9 mouse cellular contexts compared by ENCODE assay signal in the genomic region with DNA sequence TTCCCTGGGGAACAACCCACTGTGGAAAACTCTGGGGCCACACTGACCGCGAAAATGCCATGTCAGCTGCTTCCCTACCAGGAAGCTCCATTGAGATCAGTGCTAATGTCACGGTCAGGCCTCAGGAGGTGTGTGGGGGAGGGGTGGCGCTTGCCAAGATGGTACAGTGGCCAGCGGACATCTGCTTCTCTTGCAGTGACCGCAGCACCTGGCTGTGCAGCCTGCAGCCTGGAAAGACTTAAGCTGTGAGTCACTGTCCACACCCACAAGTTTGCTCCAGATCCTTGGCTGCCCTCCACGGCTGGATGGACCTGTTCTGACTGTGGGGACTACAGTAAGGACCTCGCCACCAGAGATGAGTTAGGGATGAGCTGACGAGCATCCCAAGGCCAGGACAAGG.
DNase-seq lines count a peak whose midpoint lies in the region; ATAC-seq lines count a peak whose summit lies in the region.
"Had no signal": no experiment of that assay in that cellular context is flagged by ENCODE, and none has a peak within 500 bp of the region (broad histone marks: within the 10 kb centered on the region; RNA-seq: fewer than 3 reads in every experiment).

No protein-coding gene starts in this region.

- intact Hi-C loops in heart, postnatal 10 days (cut with DNase I): no loop called here

- no peaks in the 10 kb centered on the region for H3K27me3 ChIP-seq in midbrain, embryonic 10.5 days (ENCODE audit: low read depth, poor library complexity, severe bottlenecking)
- no peaks in the 10 kb centered on the region for H3K27me3 ChIP-seq in midbrain, embryonic 15.5 days (replicated peaks)
- H3K27me3 ChIP-seq in liver, embryonic 11.5 days (replicated peaks; ENCODE audit: control insufficient read depth, insufficient read depth, low read length): no peaks in the 10 kb centered on the region
- H3K27me3 ChIP-seq: heart, embryonic 15.5 days had no signal

- H3K9me3 ChIP-seq in midbrain, embryonic 10.5 days (replicated peaks): 0 out of 2 replicates have a peak, but pooled peaks cover 3% of the 10 kb centered on the region
- H3K9me3 ChIP-seq in midbrain, embryonic 15.5 days: no peaks in the 10 kb centered on the region
- H3K9me3 ChIP-seq in liver, embryonic 11.5 days (ENCODE audit: control insufficient read depth, low read length): no peaks in the 10 kb centered on the region
- H3K9me3 ChIP-seq: heart, embryonic 15.5 days had no signal

- H3K36me3 ChIP-seq in midbrain, embryonic 10.5 days: no peaks in the 10 kb centered on the region
- H3K36me3 ChIP-seq in midbrain, embryonic 15.5 days (replicated peaks): no peaks in the 10 kb centered on the region
- H3K36me3 ChIP-seq in liver, embryonic 11.5 days (ENCODE audit: control insufficient read depth, insufficient read depth, low read length): no peaks in the 10 kb centered on the region
- H3K36me3 ChIP-seq: heart, embryonic 15.5 days had no signal

- peak; percentile 57 for DNase-seq in midbrain, embryonic 10.5 days (ENCODE audit: low spot score)
- peak; percentile 64 for DNase-seq in brain, adult 2 months (ENCODE audit: low read depth, low spot score)
- peak; percentile 76 to 79 for DNase-seq in heart, postnatal 10 days
- peak; percentile 73 for DNase-seq in skeletal muscle tissue, adult 2 months (ENCODE audit: low read depth, low spot score)
- DNase-seq in liver, embryonic 11.5 days (ENCODE audit: low spot score): no peak
- no peak for DNase-seq in thymus, postnatal 14 days
- DNase-seq: lung, adult 2 months had no signal

- no peak for ATAC-seq in midbrain, embryonic 15.5 days (replicated peaks)
- no peak for ATAC-seq in liver, embryonic 11.5 days (replicated peaks; ENCODE audit: low FRiP score)

- H3K27ac ChIP-seq in midbrain, embryonic 10.5 days (replicated peaks): peak overlapping the region; percentile 70
- no peak overlapping the region for H3K27ac ChIP-seq in midbrain, embryonic 15.5 days
- H3K27ac ChIP-seq in liver, embryonic 11.5 days (ENCODE audit: low read depth, low read length): no peak overlapping the region
- H3K27ac ChIP-seq: heart, embryonic 15.5 days had no signal

- 78% methylated on average over 9 of the region's 9 CpGs for WGBS in midbrain, embryonic 10.5 days
- 67% methylated on average over 9 of the region's 9 CpGs for WGBS in midbrain, embryonic 15.5 days
- 73% methylated on average over 9 of the region's 9 CpGs for WGBS in liver, embryonic 11.5 days

- H3K4me3 ChIP-seq in midbrain, embryonic 10.5 days: no peak overlapping the region
- no peak overlapping the region for H3K4me3 ChIP-seq in midbrain, embryonic 15.5 days
- no peak overlapping the region for H3K4me3 ChIP-seq in liver, embryonic 11.5 days (ENCODE audit: low read depth, low read length)
- H3K4me3 ChIP-seq: heart, embryonic 15.5 days had no signal

- no peak overlapping the region for H3K9ac ChIP-seq in midbrain, embryonic 15.5 days
- no peak overlapping the region for H3K9ac ChIP-seq in liver, embryonic 11.5 days (ENCODE audit: low read depth, low read length)
- H3K9ac ChIP-seq: heart, embryonic 15.5 days had no signal

- no peak overlapping the region for H3K4me2 ChIP-seq in midbrain, embryonic 15.5 days
- H3K4me2 ChIP-seq in liver, embryonic 11.5 days: no peak overlapping the region
- H3K4me2 ChIP-seq: heart, embryonic 15.5 days had no signal

- peaks cover 15% of the 10 kb centered on the region for H3K4me1 ChIP-seq in midbrain, embryonic 10.5 days
- H3K4me1 ChIP-seq in midbrain, embryonic 15.5 days: no peaks in the 10 kb centered on the region; the same call in 1 of the 2 replicates
- no peaks in the 10 kb centered on the region for H3K4me1 ChIP-seq in liver, embryonic 11.5 days (replicated peaks; ENCODE audit: control insufficient read depth, insufficient read depth, low read length)

Comparison
In these comparisons a context has a peak if more than half of its experiments do, and no peak if none do; other contexts are left out.
1. DNase-seq: peak in midbrain, embryonic 10.5 days (single experiment), brain, adult 2 months (single experiment), heart, postnatal 10 days (2 of 2) and skeletal muscle tissue, adult 2 months (single experiment); none in liver, embryonic 11.5 days (single experiment) and thymus, postnatal 14 days (single experiment).